Mouse (Mus musculus) MEL (cell line): ENCODE data around the gene Ch25h. TPM values are rescaled to one million over a fixed set of nuclear protein-coding genes. Genes with fewer than 3 reads are reported as not detected.

Experiments used
- DNase-seq: peaks from one replicate; pipeline ENCODE4 v3.0.0; 2011; ENCODE audit warnings: low read depth, low spot score
- H3K27ac ChIP-seq: 2 replicates; pipeline ENCODE4 v1.5.1; 2012; ENCODE audit warnings: low read depth, mild to moderate bottlenecking, control low read depth, low read length, moderate library complexity; ENCODE audit not compliant: control insufficient read depth
- H3K27me3 ChIP-seq, 2 experiments: fragments of 150-350 bp in 1 of 2; sonication (generic) in 1 of 2; 2 replicates each; pipeline ENCODE4 v1.6.1; 2012; ENCODE audit warnings: low read length in 2 of 2, mild to moderate bottlenecking in 2 of 2, improper control_type of control experiment in 1 of 2, moderate library complexity in 1 of 2; ENCODE audit not compliant: insufficient read depth in 2 of 2, control insufficient read depth in 1 of 2
- H3K36me3 ChIP-seq, 2 experiments: 2 replicates each; pipeline ENCODE4 v1.6.1; 2012 to 2014; ENCODE audit warnings: low read length in 2 of 2, improper control_type of control experiment in 1 of 2, inconsistent platforms in 1 of 2, mild to moderate bottlenecking in 1 of 2; ENCODE audit not compliant: insufficient read depth in 2 of 2, control insufficient read depth in 1 of 2
- H3K4me1 ChIP-seq, 2 experiments: fragments of 150-350 bp in 1 of 2; sonication (generic) in 1 of 2; 2 replicates each; pipeline ENCODE4 v1.6.1; 2012; ENCODE audit warnings: low read length in 2 of 2, improper control_type of control experiment in 1 of 2, mild to moderate bottlenecking in 1 of 2; ENCODE audit not compliant: insufficient read depth in 2 of 2, control insufficient read depth in 1 of 2
- H3K4me3 ChIP-seq, 2 experiments: fragments of 150-350 bp in 1 of 2; sonication (generic) in 1 of 2; 2 replicates each; pipeline ENCODE4 v1.5.1; 2012; ENCODE audit warnings: low read depth in 2 of 2, low read length in 2 of 2, mild to moderate bottlenecking in 2 of 2, moderate library complexity in 2 of 2, control low read depth in 1 of 2, improper control_type of control experiment in 1 of 2; ENCODE audit not compliant: control insufficient read depth in 1 of 2, insufficient read depth in 1 of 2
- H3K79me2 ChIP-seq: 2 replicates; pipeline ENCODE4 v1.6.1; 2012; ENCODE audit warnings: mild to moderate bottlenecking, low read length, moderate library complexity; ENCODE audit not compliant: control insufficient read depth, poor library complexity, insufficient read depth
- H3K9ac ChIP-seq: 2 replicates; pipeline ENCODE4 v1.6.1; 2012; ENCODE audit warnings: low read depth, mild to moderate bottlenecking, control low read depth, low read length, moderate library complexity; ENCODE audit not compliant: control insufficient read depth, poor library complexity, severe bottlenecking
- H3K9me3 ChIP-seq: fragments of 150-350 bp; sonication (generic); replicated peaks from 2 replicates; pipeline ENCODE4 v1.6.1; 2012; ENCODE audit warnings: mild to moderate bottlenecking, low read length, improper control_type of control experiment, moderate library complexity; ENCODE audit not compliant: insufficient read depth
- BHLHE40 ChIP-seq: IDR thresholded peaks from 2 replicates; pipeline ENCODE4 v1.6.1; 2012; ENCODE audit warnings: low read depth, mild to moderate bottlenecking, inconsistent platforms, low read length, improper control_type of control experiment, borderline replicate concordance
- CHD1 ChIP-seq: IDR thresholded peaks from 2 replicates; pipeline ENCODE4 v1.6.1; 2012; ENCODE audit warnings: low read depth, mild to moderate bottlenecking, inconsistent platforms, low read length, improper control_type of control experiment
- CHD2 ChIP-seq: IDR thresholded peaks from 2 replicates; pipeline ENCODE4 v1.6.1; 2011; ENCODE audit warnings: low read length, improper control_type of control experiment
- ELF1 ChIP-seq: IDR thresholded peaks from 2 replicates; pipeline ENCODE4 v1.6.1; 2014; ENCODE audit warnings: low read depth, mild to moderate bottlenecking, inconsistent platforms, low read length, improper control_type of control experiment, moderate library complexity
- EP300 ChIP-seq, 2 experiments: IDR thresholded peaks; 2 replicates each; pipeline ENCODE4 v1.6.1; 2011; ENCODE audit warnings: improper control_type of control experiment in 2 of 2, low read length in 2 of 2, low read depth in 1 of 2, mild to moderate bottlenecking in 1 of 2
- ETS1 ChIP-seq: IDR thresholded peaks from 2 replicates; pipeline ENCODE4 v1.6.1; 2012; ENCODE audit warnings: low read depth, mild to moderate bottlenecking, inconsistent platforms, low read length, improper control_type of control experiment, moderate library complexity
- GABPA ChIP-seq: IDR thresholded peaks from 2 replicates; pipeline ENCODE4 v1.6.1; 2012; ENCODE audit warnings: low read depth, mild to moderate bottlenecking, inconsistent platforms, low read length, improper control_type of control experiment, moderate library complexity
- HCFC1 ChIP-seq: IDR thresholded peaks from 2 replicates; pipeline ENCODE4 v1.6.1; 2012; ENCODE audit warnings: low read depth, mild to moderate bottlenecking, inconsistent platforms, low read length, improper control_type of control experiment, moderate library complexity
- JUND ChIP-seq: IDR thresholded peaks from 2 replicates; pipeline ENCODE4 v1.6.1; 2011; ENCODE audit warnings: low read depth, mild to moderate bottlenecking, improper control_type of control experiment, low read length
- KAT2A ChIP-seq: conservative IDR thresholded peaks from 2 replicates; pipeline ENCODE4 v1.6.1; 2012; ENCODE audit warnings: low read depth, low read length, improper control_type of control experiment, inconsistent platforms
- MAX ChIP-seq: IDR thresholded peaks from 2 replicates; pipeline ENCODE4 v1.6.1; 2011; ENCODE audit warnings: low read length, improper control_type of control experiment
- MAZ ChIP-seq: IDR thresholded peaks from 2 replicates; pipeline ENCODE4 v1.6.1; 2012; ENCODE audit warnings: low read depth, mild to moderate bottlenecking, inconsistent platforms, low read length, improper control_type of control experiment
- MEF2A ChIP-seq: IDR thresholded peaks from 2 replicates; pipeline ENCODE4 v1.6.1; 2014; ENCODE audit warnings: low read depth, mild to moderate bottlenecking, inconsistent platforms, low read length, improper control_type of control experiment; ENCODE audit not compliant: poor library complexity, insufficient replicate concordance, severe bottlenecking; ENCODE audit errors: extremely low read depth
- MXI1 ChIP-seq: IDR thresholded peaks from 2 replicates; pipeline ENCODE4 v1.6.1; 2011; ENCODE audit warnings: mild to moderate bottlenecking, low read depth, low read length, improper control_type of control experiment
- MYC ChIP-seq: IDR thresholded peaks from 2 replicates; pipeline ENCODE4 v1.6.1; 2011; ENCODE audit warnings: low read depth, mild to moderate bottlenecking, low read length, improper control_type of control experiment, moderate library complexity
- NELFE ChIP-seq: IDR thresholded peaks from 2 replicates; pipeline ENCODE4 v1.6.1; 2011; ENCODE audit warnings: low read depth, low read length, improper control_type of control experiment
- NRF1 ChIP-seq: IDR thresholded peaks from 2 replicates; pipeline ENCODE4 v1.6.1; 2014; ENCODE audit warnings: low read depth, mild to moderate bottlenecking, inconsistent platforms, low read length, improper control_type of control experiment, moderate library complexity; ENCODE audit not compliant: poor library complexity, insufficient read depth, severe bottlenecking
- POLR2A ChIP-seq, 2 experiments: IDR thresholded peaks; 2 replicates each; pipeline ENCODE4 v1.6.1; 2011 to 2012; ENCODE audit warnings: low read length in 2 of 2, mild to moderate bottlenecking in 2 of 2, control low read depth in 1 of 2, improper control_type of control experiment in 1 of 2, low read depth in 1 of 2, moderate library complexity in 1 of 2; ENCODE audit not compliant: control insufficient read depth in 1 of 2, insufficient read depth in 1 of 2, poor library complexity in 1 of 2
- POLR2AphosphoS2 ChIP-seq: IDR thresholded peaks from 2 replicates; pipeline ENCODE4 v1.6.1; 2011; ENCODE audit warnings: low read length, improper control_type of control experiment
- POLR2AphosphoS5 ChIP-seq: IDR thresholded peaks from 2 replicates; pipeline ENCODE4 v1.6.1; 2012; ENCODE audit warnings: low read depth, borderline replicate concordance, mild to moderate bottlenecking, inconsistent platforms, low read length, moderate library complexity, mixed read lengths
- RAD21 ChIP-seq: IDR thresholded peaks from 2 replicates; pipeline ENCODE4 v1.6.1; 2011; ENCODE audit warnings: mild to moderate bottlenecking, low read depth, low read length, improper control_type of control experiment
- RCOR1 ChIP-seq: IDR thresholded peaks from 2 replicates; pipeline ENCODE4 v1.6.1; 2012; ENCODE audit warnings: low read depth, mild to moderate bottlenecking, inconsistent platforms, low read length, improper control_type of control experiment
- SIN3A ChIP-seq: IDR thresholded peaks from 2 replicates; pipeline ENCODE4 v1.6.1; 2012; ENCODE audit warnings: low read length, improper control_type of control experiment, inconsistent platforms
- TBP ChIP-seq: IDR thresholded peaks from 2 replicates; pipeline ENCODE4 v1.8.0; 2011; ENCODE audit warnings: low read depth, low read length, improper control_type of control experiment
- TCF12 ChIP-seq: IDR thresholded peaks from 2 replicates; pipeline ENCODE4 v1.6.1; 2014; ENCODE audit warnings: low read depth, mild to moderate bottlenecking, inconsistent platforms, low read length, improper control_type of control experiment, moderate library complexity
- UBTF ChIP-seq: IDR thresholded peaks from 2 replicates; pipeline ENCODE4 v1.6.1; 2012; ENCODE audit warnings: low read depth, mild to moderate bottlenecking, inconsistent platforms, low read length, improper control_type of control experiment, moderate library complexity, borderline replicate concordance; ENCODE audit not compliant: insufficient read depth
- USF1 ChIP-seq: IDR thresholded peaks from 2 replicates; pipeline ENCODE4 v1.6.1; 2014; ENCODE audit warnings: low read depth, mild to moderate bottlenecking, inconsistent platforms, low read length, improper control_type of control experiment, moderate library complexity
- USF2 ChIP-seq, 2 experiments: IDR thresholded peaks; 2 replicates each; pipeline ENCODE4 v1.6.1; 2011 to 2012; ENCODE audit warnings: improper control_type of control experiment in 2 of 2, low read length in 2 of 2, borderline replicate concordance in 1 of 2, inconsistent platforms in 1 of 2, low read depth in 1 of 2, mild to moderate bottlenecking in 1 of 2; ENCODE audit not compliant: insufficient read depth in 1 of 2
- ZC3H11A ChIP-seq: IDR thresholded peaks from 2 replicates; pipeline ENCODE4 v1.6.1; 2012; ENCODE audit warnings: low read depth, mild to moderate bottlenecking, inconsistent platforms, low read length, improper control_type of control experiment
- ZNF384 ChIP-seq: IDR thresholded peaks from 2 replicates; pipeline ENCODE4 v1.6.1; 2012; ENCODE audit warnings: low read depth, mild to moderate bottlenecking, inconsistent platforms, low read length, improper control_type of control experiment
- polyA plus RNA-seq, 2 experiments: library from polyadenylated mRNA; stranded (reverse) in 1 of 2; unstranded in 1 of 2; fragments of >175 nt in 1 of 2; fragments of >200 nt in 1 of 2; gene quantifications; 2 replicates each; pipeline versions ENCODE4 v1.2.1 to v1.2.4; 2012; ENCODE audit warnings: low replicate concordance in 2 of 2, low read depth in 1 of 2; ENCODE audit not compliant: insufficient read length in 2 of 2, insufficient read depth in 1 of 2, missing spikeins in 1 of 2
- total RNA-seq: library from RNA; depleted of rRNA; stranded (reverse); fragments of 300-350 nt; gene quantifications from 2 replicates; pipeline ENCODE4 v1.2.3, GENCODE M21; 2012

Gene Ch25h
- total and polyA plus RNA-seq, 3 experiments, result not detected

- DNase-seq, result peak; percentile 34
- Histone ChIP-seq H3K4me1 (peaks cover 4 to 8% of the 10 kb centered on the region in 2 experiments; a peak in 3 of 4 replicates), H3K27me3 (no peaks in the 10 kb centered on the region), H3K4me3 (no peak overlapping the region), H3K79me2 (no peaks in the 10 kb centered on the region), H3K36me3 (peaks cover 0 to 7% of the 10 kb centered on the region in 2 experiments; a peak in 3 of 4 replicates), H3K27ac (no peak overlapping the region), H3K9me3 (no peaks in the 10 kb centered on the region), H3K9ac (no peak overlapping the region)
- TF ChIP-seq JUND (no peak), NRF1 (no peak), ZNF384 (peak; percentile 86), NELFE (no peak), KAT2A (no peak), MYC (no peak), GABPA (no peak), BHLHE40 (no peak), UBTF (no peak), HCFC1 (no peak), POLR2AphosphoS5 (no peak), POLR2AphosphoS2 (no peak), MXI1 (no peak), MEF2A (peak; percentile 88; the same call in 1 of the 2 replicates), ETS1 (peak; percentile 38), EP300 (IDR thresholded peaks at IDR 0.05; ENCODE audit: low read depth in 1 of 2, low read length in 2 of 2) (0 out of 4 replicates have a peak, but pooled peaks of 1 of the 2 experiments have one; percentile 8), CHD2 (no peak), MAX (no peak), SIN3A (no peak), MAZ (no peak), TCF12 (no peak), POLR2A (IDR thresholded peaks at IDR 0.05; ENCODE audit: control insufficient read depth in 1 of 2, insufficient read depth in 1 of 2, low read depth in 1 of 2, low read length in 2 of 2, poor library complexity in 1 of 2) (no peak), USF2 (IDR thresholded peaks at IDR 0.05; ENCODE audit: borderline replicate concordance in 1 of 2, insufficient read depth in 1 of 2, low read depth in 1 of 2, low read length in 2 of 2) (no peak), ELF1 (no peak), CHD1 (no peak), USF1 (no peak), RCOR1 (no peak), ZC3H11A (no peak), RAD21 (no peak), TBP (no peak)
These were observed 46.4 kb upstream of the Ch25h start for GRCm38 (mm10) chr19:34521361-34521760.
